In the genomic region with DNA sequence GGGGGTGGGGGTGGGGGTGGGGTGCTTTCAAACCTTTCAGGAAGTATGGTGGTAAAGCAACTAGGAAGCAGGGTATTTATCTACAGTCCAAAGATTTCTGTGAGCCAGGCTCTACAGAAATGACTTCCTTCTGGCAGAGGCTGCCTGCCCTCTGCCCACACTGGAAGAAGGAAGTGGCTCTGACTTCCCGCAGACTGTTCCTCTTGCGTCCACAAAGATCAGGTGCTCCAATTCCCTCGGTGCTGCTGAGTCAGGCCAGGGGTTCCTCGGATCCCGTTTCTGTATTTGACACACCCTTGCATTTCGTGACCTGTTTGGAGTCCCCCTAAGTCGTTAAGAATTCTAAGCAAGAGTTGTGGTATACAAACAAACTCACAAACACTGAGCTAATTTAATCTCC, we compare ENCODE assay signal across 10 mouse cellular contexts. TPM values are rescaled to one million over a fixed set of nuclear protein-coding genes. Genes with fewer than 3 reads are reported as not detected.
DNase-seq lines count a peak whose midpoint lies in the region; ATAC-seq and TF ChIP-seq lines count a peak whose summit lies in the region.
"Had no signal": no experiment of that assay in that cellular context is flagged by ENCODE, and none has a peak within 500 bp of the region (broad histone marks: within the 10 kb centered on the region; RNA-seq: fewer than 3 reads in every experiment).

No protein-coding gene starts in this region.

- H3K4me1 ChIP-seq in kidney, embryonic 14.5 days (ENCODE audit: control insufficient read depth, insufficient read depth, low read length), result peaks cover 21% of the 10 kb centered on the region; the same call in 1 of the 2 replicates
- peaks cover 28% of the 10 kb centered on the region for H3K4me1 ChIP-seq in embryonic facial prominence, embryonic 15.5 days
- H3K4me1 ChIP-seq in intestine, postnatal 0 days (replicated peaks; ENCODE audit: control insufficient read depth, insufficient read depth, low read length), result no peaks in the 10 kb centered on the region

- ATAC-seq in kidney, embryonic 14.5 days (ENCODE audit: low FRiP score, low TSS enrichment), result no peak
- ATAC-seq in embryonic facial prominence, embryonic 15.5 days (ENCODE audit: insufficient number of reproducible peaks, low FRiP score, low TSS enrichment, low read depth), result no peak
- ATAC-seq in intestine, postnatal 0 days, result peak; percentile 85
- ATAC-seq in monocyte, adult 5-6 weeks (replicated peaks; ENCODE audit: insufficient number of reproducible peaks, low FRiP score, low TSS enrichment, poor library complexity, severe bottlenecking), result peak; percentile 87

- 69% methylated on average over 7 of the region's 7 CpGs for WGBS in kidney, embryonic 14.5 days
- WGBS in embryonic facial prominence, embryonic 15.5 days, result 72% methylated on average over 7 of the region's 7 CpGs
- 35% methylated on average over 7 of the region's 7 CpGs for WGBS in intestine, postnatal 0 days

- H3K27ac ChIP-seq in kidney, embryonic 14.5 days (ENCODE audit: low read depth, low read length), result peak overlapping the region; percentile 17; the same call in 1 of the 2 replicates
- 0 out of 2 replicates have a peak overlapping the region, but pooled peaks have one; percentile 13 for H3K27ac ChIP-seq in embryonic facial prominence, embryonic 15.5 days (replicated peaks)
- H3K27ac ChIP-seq in intestine, postnatal 0 days (ENCODE audit: low read depth, low read length), result peak overlapping the region; percentile 74
- H3K27ac ChIP-seq: limb, embryonic 12.5 days had no signal

- no peak for DNase-seq in kidney, adult 8-10 months
- no peak for DNase-seq in yolk sac, embryonic 10.5 days (ENCODE audit: low spot score)
- no peak for DNase-seq in layer of hippocampus, adult 11-12 months (ENCODE audit: low spot score)
- DNase-seq in cerebellum, postnatal 4 days (ENCODE audit: low spot score in 2 of 2), result no peak

- H3K27me3 ChIP-seq in kidney, embryonic 14.5 days (ENCODE audit: control insufficient read depth, insufficient read depth, low read length), result no peaks in the 10 kb centered on the region
- no peaks in the 10 kb centered on the region for H3K27me3 ChIP-seq in embryonic facial prominence, embryonic 15.5 days
- no peaks in the 10 kb centered on the region; the same call in 1 of the 2 replicates for H3K27me3 ChIP-seq in intestine, postnatal 0 days (replicated peaks; ENCODE audit: control insufficient read depth, insufficient read depth, low read length)

- H3K9me3 ChIP-seq in kidney, embryonic 14.5 days (ENCODE audit: control insufficient read depth, low read length), result no peaks in the 10 kb centered on the region
- no peaks in the 10 kb centered on the region for H3K9me3 ChIP-seq in embryonic facial prominence, embryonic 15.5 days (replicated peaks)
- H3K9me3 ChIP-seq in intestine, postnatal 0 days (ENCODE audit: control insufficient read depth), result no peaks in the 10 kb centered on the region
- H3K9me3 ChIP-seq: G1E; limb, embryonic 12.5 days had no signal

- no peak overlapping the region for H3K9ac ChIP-seq in kidney, embryonic 14.5 days (ENCODE audit: low read depth, low read length)
- no peak overlapping the region for H3K9ac ChIP-seq in embryonic facial prominence, embryonic 15.5 days
- no peak overlapping the region for H3K9ac ChIP-seq in intestine, postnatal 0 days (ENCODE audit: low read depth, low read length)
- H3K9ac ChIP-seq: limb, embryonic 12.5 days had no signal

- no peak overlapping the region for H3K4me2 ChIP-seq in kidney, embryonic 14.5 days (replicated peaks; ENCODE audit: low read depth, low read length)
- H3K4me2 ChIP-seq in embryonic facial prominence, embryonic 15.5 days (replicated peaks), result no peak overlapping the region
- no peak overlapping the region; the same call in 1 of the 2 replicates for H3K4me2 ChIP-seq in intestine, postnatal 0 days (replicated peaks; ENCODE audit: low read depth)
- H3K4me2 ChIP-seq: limb, embryonic 12.5 days had no signal

- peaks cover 18% of the 10 kb centered on the region for H3K36me3 ChIP-seq in kidney, embryonic 14.5 days (ENCODE audit: control insufficient read depth, insufficient read depth, low read length)
- peaks cover 20% of the 10 kb centered on the region for H3K36me3 ChIP-seq in embryonic facial prominence, embryonic 15.5 days
- peaks cover 28% of the 10 kb centered on the region for H3K36me3 ChIP-seq in intestine, postnatal 0 days (ENCODE audit: control insufficient read depth, insufficient read depth)

- H3K4me3 ChIP-seq in kidney, embryonic 14.5 days (ENCODE audit: low read length), result no peak overlapping the region
- H3K4me3 ChIP-seq in embryonic facial prominence, embryonic 15.5 days (replicated peaks), result no peak overlapping the region
- H3K4me3 ChIP-seq in intestine, postnatal 0 days (ENCODE audit: low read depth, low read length), result no peak overlapping the region
- H3K4me3 ChIP-seq: limb, embryonic 12.5 days had no signal

- no peak for TF ChIP-seq CTCF in intestine, postnatal 0 days (IDR thresholded peaks at IDR 0.05; ENCODE audit: low read depth)

RNA-seq across cellular contexts. Expression of gene Snx11, which starts 11.7 kb away (rescaled TPM):
- 8.6 and 10.2 TPM in 2 replicates for polyA plus RNA-seq in kidney, embryonic 14.5 days (2014; fragmentation: Nextera tagmentation; extraction: Ambion mirVana)
- polyA plus RNA-seq in embryonic facial prominence, embryonic 15.5 days (2015; fragmentation: Nextera tagmentation; extraction: Ambion mirVana), result 22.4 and 23.8 TPM in 2 replicates
- 12.0 and 15.0 TPM in 2 replicates for polyA plus RNA-seq in intestine, postnatal 0 days (2015; fragmentation: Nextera tagmentation; extraction: Ambion mirVana)
- total RNA-seq in monocyte, adult 5-6 weeks (2017), result 40.6 to 60.6 TPM (median 40.8 TPM) in 3 replicates

RNA-seq across cellular contexts. Expression of gene Cbx1, which starts 23.3 kb away (rescaled TPM):
- polyA plus RNA-seq in kidney, embryonic 14.5 days (2014; fragmentation: Nextera tagmentation; extraction: Ambion mirVana), result 137 and 181 TPM in 2 replicates
- 93.4 and 102 TPM in 2 replicates for polyA plus RNA-seq in embryonic facial prominence, embryonic 15.5 days (2015; fragmentation: Nextera tagmentation; extraction: Ambion mirVana)
- 39.3 and 41.6 TPM in 2 replicates for polyA plus RNA-seq in intestine, postnatal 0 days (2015; fragmentation: Nextera tagmentation; extraction: Ambion mirVana)
- 31.6 to 66.7 TPM (median 54.0 TPM) in 3 replicates for total RNA-seq in monocyte, adult 5-6 weeks (2017)

Comparison
In these comparisons a context has a peak if more than half of its experiments do, and no peak if none do; other contexts are left out.
1. ATAC-seq: peak in intestine, postnatal 0 days (single experiment) and monocyte, adult 5-6 weeks (single experiment); none in kidney, embryonic 14.5 days (single experiment) and embryonic facial prominence, embryonic 15.5 days (single experiment).
2. H3K27ac ChIP-seq: peak in every context shown above with its lines; median percentile 74 in intestine, postnatal 0 days; 17 in kidney, embryonic 14.5 days; 13 in embryonic facial prominence, embryonic 15.5 days.